Mouse (Mus musculus) forebrain, embryonic 15.5 days (tissue): ENCODE data around the gene Hoxc10. TPM values are rescaled to one million over a fixed set of nuclear protein-coding genes. Genes with fewer than 3 reads are reported as not detected.

Experiments used
- ATAC-seq: fragments of 200-750 bp; cut with Nextera tagmentation; replicated peaks from 2 replicates; pipeline ENCODE4 v1.8.0; 2017; ENCODE audit warnings: mild to moderate bottlenecking, moderate TSS enrichment, moderate library complexity
- H3K27ac ChIP-seq: fragments of 300-500 bp; sonication (generic); replicated peaks from 2 replicates; pipeline ENCODE4 v1.5.1; 2015; ENCODE audit warnings: mild to moderate bottlenecking, inconsistent platforms
- H3K27me3 ChIP-seq: fragments of 300-500 bp; sonication (generic); 2 replicates; pipeline ENCODE4 v1.6.1; 2015; ENCODE audit warnings: inconsistent platforms
- H3K36me3 ChIP-seq: fragments of 300-500 bp; sonication (generic); 2 replicates; pipeline ENCODE4 v1.6.1; 2015; ENCODE audit warnings: mild to moderate bottlenecking, inconsistent platforms
- H3K4me1 ChIP-seq: fragments of 300-500 bp; sonication (generic); 2 replicates; pipeline ENCODE4 v1.6.1; 2015; ENCODE audit warnings: inconsistent platforms
- H3K4me2 ChIP-seq: fragments of 300-500 bp; sonication (generic); replicated peaks from 2 replicates; pipeline ENCODE4 v1.6.1; 2015; ENCODE audit warnings: mild to moderate bottlenecking, inconsistent platforms
- H3K4me3 ChIP-seq: fragments of 300-500 bp; sonication (generic); 2 replicates; pipeline ENCODE4 v1.5.1; 2015; ENCODE audit warnings: mild to moderate bottlenecking, inconsistent platforms
- H3K9ac ChIP-seq: fragments of 300-500 bp; sonication (generic); replicated peaks from 2 replicates; pipeline ENCODE4 v1.6.1; 2015; ENCODE audit warnings: mild to moderate bottlenecking, inconsistent platforms
- H3K9me3 ChIP-seq: fragments of 300-500 bp; sonication (generic); 2 replicates; pipeline ENCODE4 v1.6.1; 2016; ENCODE audit warnings: inconsistent platforms
- WGBS: fragments of 180-500 bp; shearing (Covaris S2); methylation state at CpG from one replicate; pipeline ENCODE4 v1.1.7; 2015; ENCODE audit warnings: mixed read lengths; 5-methylcytosine and 5-hydroxymethylcytosine counted together
- polyA plus RNA-seq: library from polyadenylated mRNA; unstranded; fragments of >200 nt; fragmentation: Nextera tagmentation; extraction: Ambion mirVana; gene quantifications from 2 replicates; pipeline ENCODE4 v1.2.1, GENCODE M21; 2015

Hoxc10 gene
- polyA plus RNA-seq, 1 experiment from 2014 or later = not detected

DNA sequence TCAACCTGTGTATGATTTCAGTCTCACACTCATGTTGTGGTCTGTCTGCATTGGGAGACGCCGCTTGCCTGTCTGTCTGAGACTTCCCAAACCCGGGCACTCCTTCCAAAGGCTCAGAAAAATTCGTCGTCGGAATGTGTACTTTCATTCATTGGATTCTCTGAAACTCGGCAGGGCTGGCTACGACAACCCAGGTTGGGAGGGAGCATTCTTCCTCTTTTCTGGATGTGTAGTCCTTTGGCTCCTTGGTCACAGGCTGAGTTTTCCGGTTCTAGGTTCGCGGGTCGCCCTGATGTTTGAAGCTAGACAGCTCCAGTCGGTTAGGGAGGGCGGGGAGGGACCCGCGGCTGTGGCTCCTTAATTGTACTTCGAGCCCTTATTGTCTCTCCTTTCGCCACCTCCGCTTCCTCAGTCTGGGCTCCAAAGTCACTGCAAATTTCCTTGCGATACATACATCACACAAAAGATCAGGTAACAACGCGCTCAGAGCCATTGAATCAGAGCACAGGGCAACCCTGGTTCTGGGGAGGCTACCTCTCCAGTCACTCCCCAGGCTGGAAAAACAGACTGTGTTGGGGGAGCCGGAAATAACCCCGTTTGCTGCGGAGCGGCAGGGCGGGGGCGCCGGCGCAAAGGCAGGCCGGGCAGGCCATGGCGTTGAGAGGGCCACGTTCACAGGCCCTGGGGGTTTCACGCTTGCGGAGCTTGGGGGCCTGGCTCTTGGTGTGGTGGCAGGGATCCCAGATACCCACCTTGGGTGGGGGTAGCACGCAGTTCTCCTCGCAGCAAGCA lies 10.2 kb downstream of the Hoxc10 start:
- peaks cover 100% of the 10 kb centered on the region for H3K27me3 ChIP-seq
- H3K9ac ChIP-seq = no peak overlapping the region
- H3K9me3 ChIP-seq = no peaks in the 10 kb centered on the region
- H3K27ac ChIP-seq = no peak overlapping the region
- WGBS = 1% methylated on average over 37 of the region's 37 CpGs
- no peak overlapping the region for H3K4me3 ChIP-seq
- H3K4me1 ChIP-seq = peaks cover 7% of the 10 kb centered on the region
- no peak overlapping the region for H3K4me2 ChIP-seq
- H3K36me3 ChIP-seq = no peaks in the 10 kb centered on the region
- no peak for ATAC-seq

GRCm38 (mm10) chr15:102977423-102977974 lies 10.9 kb downstream of the Hoxc10 start:
- Histone ChIP-seq H3K4me1 (peaks cover 9% of the 10 kb centered on the region), H3K9ac (no peak overlapping the region), H3K27me3 (peaks cover 100% of the 10 kb centered on the region), H3K4me2 (no peak overlapping the region), H3K36me3 (no peaks in the 10 kb centered on the region), H3K27ac (no peak overlapping the region), H3K9me3 (no peaks in the 10 kb centered on the region), H3K4me3 (no peak overlapping the region)
- no peak for ATAC-seq
- WGBS = 1% methylated on average over 16 of the region's 16 CpGs

DNA sequence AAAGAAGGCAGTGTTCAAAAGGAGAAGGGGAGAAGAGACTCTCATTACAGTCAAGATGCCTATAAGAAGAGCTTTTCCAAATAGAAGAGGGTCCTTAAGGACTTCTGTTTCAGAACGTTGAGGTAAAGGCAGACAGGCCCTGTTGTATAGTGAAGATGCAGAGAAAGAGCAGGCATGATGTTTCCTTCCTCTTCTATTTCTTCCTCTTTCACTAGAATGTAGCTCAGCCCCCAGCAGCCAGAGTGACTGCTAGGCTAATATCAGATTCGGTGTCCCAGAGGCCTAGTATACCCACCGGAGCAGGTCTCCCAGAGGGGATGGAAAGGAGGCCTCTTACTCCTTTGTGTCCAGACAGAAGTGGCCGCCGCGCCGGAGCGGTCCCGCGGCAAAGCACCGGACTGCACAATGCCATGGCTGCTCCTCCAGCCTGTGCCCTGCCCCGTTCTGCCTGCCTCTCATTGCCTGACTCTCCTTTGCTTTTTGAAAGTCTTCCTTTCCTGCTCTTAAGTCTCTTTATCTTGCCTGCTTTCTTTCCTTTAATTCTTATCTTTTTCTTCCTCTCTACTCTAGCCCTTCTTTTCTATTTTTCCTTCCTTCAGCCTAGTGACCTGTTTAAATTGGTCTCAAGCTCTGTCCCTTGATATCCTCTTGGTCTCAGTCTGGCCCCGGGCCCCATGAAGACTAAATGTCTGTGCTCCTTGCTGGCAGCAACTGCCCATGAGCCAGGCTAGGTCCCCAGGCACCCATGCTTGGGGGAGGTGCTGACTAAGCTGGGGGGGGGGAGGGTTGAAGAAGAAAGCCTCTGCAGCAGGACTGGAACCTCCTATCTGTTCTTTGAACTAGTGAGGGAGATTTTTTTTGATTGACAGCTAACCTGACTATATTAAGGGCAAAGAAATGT lies 12.3 kb downstream of the Hoxc10 start:
- peaks cover 9% of the 10 kb centered on the region for H3K4me1 ChIP-seq
- no peak for ATAC-seq
- H3K4me3 ChIP-seq = no peak overlapping the region
- H3K9ac ChIP-seq = no peak overlapping the region
- H3K27ac ChIP-seq = no peak overlapping the region
- no peak overlapping the region for H3K4me2 ChIP-seq
- under 1% methylated on average over 13 of the region's 13 CpGs for WGBS
- no peaks in the 10 kb centered on the region for H3K9me3 ChIP-seq
- no peaks in the 10 kb centered on the region for H3K36me3 ChIP-seq
- H3K27me3 ChIP-seq = peaks cover 100% of the 10 kb centered on the region

GRCm38 (mm10) chr15:102979936-102980335 lies 13.3 kb downstream of the Hoxc10 start:
- no peak for ATAC-seq
- no peak overlapping the region for H3K4me2 ChIP-seq
- no peak overlapping the region for H3K9ac ChIP-seq
- H3K36me3 ChIP-seq = no peaks in the 10 kb centered on the region
- 0% methylated on average over 1 of the region's 1 CpGs for WGBS
- no peak overlapping the region for H3K27ac ChIP-seq
- H3K4me1 ChIP-seq = peaks cover 9% of the 10 kb centered on the region
- H3K27me3 ChIP-seq = peaks cover 98% of the 10 kb centered on the region
- H3K9me3 ChIP-seq = no peaks in the 10 kb centered on the region
- no peak overlapping the region for H3K4me3 ChIP-seq

- H3K27ac ChIP-seq = no peak overlapping the region
- no peak overlapping the region for H3K9ac ChIP-seq
- 3% methylated on average over 11 of the region's 11 CpGs for WGBS
- no peak for ATAC-seq
- no peaks in the 10 kb centered on the region for H3K36me3 ChIP-seq
- H3K9me3 ChIP-seq = no peaks in the 10 kb centered on the region
- no peak overlapping the region for H3K4me3 ChIP-seq
- H3K27me3 ChIP-seq = peaks cover 98% of the 10 kb centered on the region
- H3K4me2 ChIP-seq = no peak overlapping the region
- H3K4me1 ChIP-seq = peaks cover 9% of the 10 kb centered on the region
These were observed 13.8 kb downstream of the Hoxc10 start for GRCm38 (mm10) chr15:102980352-102980751.

DNA sequence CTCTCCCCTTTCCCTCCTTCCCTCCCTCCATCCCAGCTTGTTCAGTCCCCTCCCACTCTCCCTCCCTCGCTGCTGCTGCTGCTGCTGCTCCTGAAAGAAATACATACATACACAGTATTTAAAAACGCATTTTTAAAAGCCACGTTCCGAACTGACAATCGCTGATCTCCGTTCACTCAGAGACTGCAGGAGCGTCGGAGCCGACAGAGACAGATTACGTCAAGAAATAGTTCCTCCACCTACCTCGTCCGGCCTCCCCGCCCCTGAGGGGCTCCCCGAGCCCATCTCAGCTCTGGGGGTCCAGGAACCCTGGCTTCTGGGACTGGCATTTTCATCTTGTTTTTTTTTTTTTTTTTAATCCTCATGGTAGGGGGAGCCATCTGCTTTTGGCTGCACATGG lies 14.3 kb downstream of the Hoxc10 start:
- no peak for ATAC-seq
- Histone ChIP-seq H3K27me3 (peaks cover 98% of the 10 kb centered on the region), H3K4me3 (peak overlapping the region; percentile 23), H3K27ac (no peak overlapping the region), H3K36me3 (no peaks in the 10 kb centered on the region), H3K4me1 (peaks cover 9% of the 10 kb centered on the region), H3K9ac (no peak overlapping the region), H3K4me2 (peak overlapping the region; percentile 35), H3K9me3 (no peaks in the 10 kb centered on the region)
- under 1% methylated on average over 14 of the region's 14 CpGs for WGBS

GRCm38 (mm10) chr15:102981379-102982288 lies 15.0 kb downstream of the Hoxc10 start:
- H3K4me2 ChIP-seq = peak overlapping the region; percentile 35
- H3K9me3 ChIP-seq = no peaks in the 10 kb centered on the region
- ATAC-seq = no peak
- peaks cover 9% of the 10 kb centered on the region for H3K4me1 ChIP-seq
- H3K27ac ChIP-seq = no peak overlapping the region
- peak overlapping the region; percentile 23 for H3K4me3 ChIP-seq
- H3K9ac ChIP-seq = no peak overlapping the region
- H3K36me3 ChIP-seq = no peaks in the 10 kb centered on the region
- peaks cover 98% of the 10 kb centered on the region for H3K27me3 ChIP-seq
- WGBS = under 1% methylated on average over 87 of the region's 88 CpGs

DNA sequence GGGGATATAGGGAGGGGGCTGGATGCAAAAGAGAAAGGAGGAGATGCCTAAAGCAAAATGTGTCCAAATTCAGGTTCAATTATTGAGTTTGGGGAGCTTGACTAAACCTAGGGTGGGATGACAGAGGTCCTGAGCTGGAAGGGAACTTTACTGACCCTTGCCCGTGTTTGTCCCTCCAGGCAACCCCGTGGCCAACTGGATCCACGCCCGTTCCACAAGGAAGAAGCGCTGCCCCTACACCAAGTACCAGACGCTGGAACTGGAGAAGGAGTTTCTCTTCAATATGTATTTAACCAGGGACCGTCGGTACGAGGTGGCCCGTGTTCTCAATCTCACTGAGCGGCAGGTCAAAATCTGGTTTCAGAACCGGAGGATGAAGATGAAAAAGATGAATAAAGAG lies 17.1 kb downstream of the Hoxc10 start:
- Histone ChIP-seq H3K4me1 (peaks cover 9% of the 10 kb centered on the region), H3K27ac (no peak overlapping the region), H3K4me3 (no peak overlapping the region), H3K36me3 (no peaks in the 10 kb centered on the region), H3K9me3 (no peaks in the 10 kb centered on the region), H3K4me2 (no peak overlapping the region), H3K27me3 (peaks cover 98% of the 10 kb centered on the region), H3K9ac (no peak overlapping the region)
- ATAC-seq = no peak
- under 1% methylated on average over 12 of the region's 12 CpGs for WGBS

- H3K27me3 ChIP-seq = peaks cover 98% of the 10 kb centered on the region
- WGBS = 1% methylated on average over 10 of the region's 10 CpGs
- no peak overlapping the region for H3K9ac ChIP-seq
- no peaks in the 10 kb centered on the region for H3K9me3 ChIP-seq
- H3K4me2 ChIP-seq = no peak overlapping the region
- peaks cover 9% of the 10 kb centered on the region for H3K4me1 ChIP-seq
- H3K36me3 ChIP-seq = no peaks in the 10 kb centered on the region
- no peak overlapping the region for H3K27ac ChIP-seq
- ATAC-seq = no peak
- H3K4me3 ChIP-seq = no peak overlapping the region
These were observed 17.9 kb downstream of the Hoxc10 start for GRCm38 (mm10) chr15:102984521-102984920.

GRCm38 (mm10) chr15:102984925-102985324 lies 18.3 kb downstream of the Hoxc10 start:
- Histone ChIP-seq H3K9me3 (no peaks in the 10 kb centered on the region), H3K4me3 (no peak overlapping the region), H3K9ac (no peak overlapping the region), H3K27ac (no peak overlapping the region), H3K4me1 (peaks cover 9% of the 10 kb centered on the region), H3K27me3 (peaks cover 98% of the 10 kb centered on the region), H3K4me2 (no peak overlapping the region), H3K36me3 (no peaks in the 10 kb centered on the region)
- 5% methylated on average over 3 of the region's 3 CpGs for WGBS
- no peak for ATAC-seq

DNA sequence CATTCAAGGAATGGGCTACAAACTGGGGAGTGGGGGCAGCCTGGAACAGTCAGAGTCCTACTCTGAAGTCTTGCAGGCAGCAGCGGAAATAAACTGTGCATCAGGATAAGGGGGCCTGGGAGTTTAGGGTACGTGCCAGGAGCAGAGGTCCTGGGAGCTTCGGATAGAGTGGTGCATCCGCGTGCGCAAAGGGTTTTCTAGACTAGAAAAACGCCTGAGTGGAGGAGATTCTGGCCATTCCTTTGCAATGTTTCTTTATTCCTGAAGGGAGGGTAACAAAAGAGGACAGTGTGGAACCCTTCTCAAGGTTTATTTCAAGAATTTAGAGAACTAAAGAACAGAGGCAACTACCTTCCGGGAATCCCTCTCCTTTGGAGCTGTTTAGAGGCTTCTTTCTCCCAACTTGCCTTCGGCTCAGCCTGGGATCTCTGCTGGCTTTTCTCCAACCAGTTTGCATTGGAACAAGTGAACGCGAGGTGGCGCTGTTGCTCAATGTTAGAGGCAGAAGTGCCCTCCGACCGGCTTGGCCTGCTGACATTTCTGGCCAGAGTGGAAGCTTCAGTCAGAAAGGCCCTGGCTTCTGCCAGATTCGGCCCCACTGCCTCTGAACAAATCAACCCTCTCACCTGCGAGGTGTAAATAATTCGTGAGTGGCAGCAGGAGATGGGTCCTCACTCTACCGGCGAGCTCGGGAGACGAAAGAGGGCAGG lies 20.7 kb downstream of the Hoxc10 start:
- H3K9ac ChIP-seq = no peak overlapping the region
- H3K27me3 ChIP-seq = peaks cover 97% of the 10 kb centered on the region
- H3K4me2 ChIP-seq = no peak overlapping the region
- no peak for ATAC-seq
- H3K9me3 ChIP-seq = no peaks in the 10 kb centered on the region
- peaks cover 5% of the 10 kb centered on the region; the same call in 1 of the 2 replicates for H3K4me1 ChIP-seq
- WGBS = 3% methylated on average over 21 of the region's 21 CpGs
- H3K27ac ChIP-seq = no peak overlapping the region
- H3K36me3 ChIP-seq = no peaks in the 10 kb centered on the region
- H3K4me3 ChIP-seq = no peak overlapping the region
